Mouse (Mus musculus): ENCODE data around the gene Mb21d2. TPM values are rescaled to one million over a fixed set of nuclear protein-coding genes. Genes with fewer than 3 reads are reported as not detected.

Mb21d2 gene
- polyA plus RNA-seq, 1 experiment from 2014 or later, result 4.4 TPM

DNA sequence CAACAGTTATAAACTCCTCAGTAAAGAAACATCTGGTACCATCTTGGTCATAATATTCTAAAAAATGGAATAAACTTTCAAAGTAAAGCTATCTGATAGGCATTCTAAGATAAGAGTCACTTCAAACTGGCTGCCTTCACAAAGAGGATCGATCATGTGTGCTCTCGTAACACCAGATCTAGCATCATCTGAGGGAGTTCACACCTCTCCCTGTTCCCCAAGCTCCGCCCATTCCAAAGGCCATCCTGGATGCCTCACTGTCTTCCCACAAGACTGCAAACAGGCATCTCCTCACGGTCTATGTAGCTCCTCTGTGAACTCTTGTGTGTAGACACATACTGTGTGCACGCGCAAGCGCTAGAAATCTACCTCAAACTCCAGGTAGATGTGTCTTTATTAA, 32.9 kb downstream of the Mb21d2 start:
- H3K9me3 ChIP-seq (replicated peaks), result no peaks in the 10 kb centered on the region
- no peaks in the 10 kb centered on the region for H3K27me3 ChIP-seq
- H3K4me1 ChIP-seq, result peaks cover 10% of the 10 kb centered on the region
- no peak overlapping the region for H3K27ac ChIP-seq
- H3K36me3 ChIP-seq (ENCODE audit: poor library complexity, severe bottlenecking), result no peaks in the 10 kb centered on the region
- no peak overlapping the region for H3K9ac ChIP-seq
- H3K4me2 ChIP-seq, result no peak overlapping the region
- H3K4me3 ChIP-seq, result no peak overlapping the region
- no peak for ATAC-seq
- over 99% methylated on average over 7 of the region's 7 CpGs for WGBS

DNA sequence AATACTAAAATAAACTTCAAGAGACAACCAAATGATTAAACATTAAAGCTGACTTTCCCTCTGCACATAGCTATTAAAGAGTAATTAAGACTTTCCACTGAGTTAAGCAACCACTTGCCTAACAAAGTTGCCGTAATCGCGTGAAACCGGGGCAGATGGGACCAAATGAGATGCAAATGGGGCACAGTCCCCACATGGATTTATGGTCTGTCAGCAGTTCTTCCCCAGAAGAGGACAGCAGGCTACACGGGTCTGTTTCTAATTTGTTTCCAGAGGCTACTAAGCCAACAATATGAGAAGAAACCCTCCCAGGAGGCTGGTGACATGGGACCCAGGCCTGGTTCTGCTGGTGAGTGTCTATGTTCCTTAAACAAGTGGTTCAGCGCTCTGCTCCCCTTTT, 34.6 kb downstream of the Mb21d2 start:
- no peak for ATAC-seq
- Histone ChIP-seq H3K27ac (no peak overlapping the region), H3K4me3 (no peak overlapping the region)

DNA sequence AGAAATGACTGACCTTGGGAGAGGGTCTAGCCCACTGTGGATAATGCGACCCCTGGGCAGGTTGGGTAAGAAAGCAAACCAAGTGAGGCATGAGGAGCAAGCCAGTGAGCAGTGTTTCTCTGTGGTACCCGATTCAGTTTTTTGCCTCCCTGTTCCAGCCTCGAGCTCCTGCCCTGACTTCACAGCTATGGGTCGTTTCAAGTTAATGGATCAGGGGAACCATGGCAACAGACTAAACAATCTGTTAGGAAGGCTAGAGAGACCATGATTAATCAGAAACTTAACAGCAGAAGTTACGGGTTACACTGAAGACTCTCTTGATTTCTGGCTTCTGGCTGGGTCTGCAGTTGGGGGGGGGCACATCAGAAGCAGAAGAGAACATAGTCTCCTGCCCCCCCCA, 36.2 kb downstream of the Mb21d2 start:
- H3K27me3 ChIP-seq, result no peaks in the 10 kb centered on the region
- 42% methylated on average over 5 of the region's 5 CpGs for WGBS
- no peak overlapping the region for H3K4me3 ChIP-seq

More for the DNA sequence above, 34.6 kb downstream of the Mb21d2 start:
- 0 out of 2 replicates have a peak, but pooled peaks cover 2% of the 10 kb centered on the region for H3K9me3 ChIP-seq (replicated peaks)
- no peaks in the 10 kb centered on the region for H3K36me3 ChIP-seq (ENCODE audit: poor library complexity, severe bottlenecking)
- 60% methylated on average over 6 of the region's 6 CpGs for WGBS
- H3K4me2 ChIP-seq, result no peak overlapping the region
- H3K9ac ChIP-seq, result no peak overlapping the region
- H3K4me1 ChIP-seq, result peaks cover 10% of the 10 kb centered on the region
- no peaks in the 10 kb centered on the region for H3K27me3 ChIP-seq

DNA sequence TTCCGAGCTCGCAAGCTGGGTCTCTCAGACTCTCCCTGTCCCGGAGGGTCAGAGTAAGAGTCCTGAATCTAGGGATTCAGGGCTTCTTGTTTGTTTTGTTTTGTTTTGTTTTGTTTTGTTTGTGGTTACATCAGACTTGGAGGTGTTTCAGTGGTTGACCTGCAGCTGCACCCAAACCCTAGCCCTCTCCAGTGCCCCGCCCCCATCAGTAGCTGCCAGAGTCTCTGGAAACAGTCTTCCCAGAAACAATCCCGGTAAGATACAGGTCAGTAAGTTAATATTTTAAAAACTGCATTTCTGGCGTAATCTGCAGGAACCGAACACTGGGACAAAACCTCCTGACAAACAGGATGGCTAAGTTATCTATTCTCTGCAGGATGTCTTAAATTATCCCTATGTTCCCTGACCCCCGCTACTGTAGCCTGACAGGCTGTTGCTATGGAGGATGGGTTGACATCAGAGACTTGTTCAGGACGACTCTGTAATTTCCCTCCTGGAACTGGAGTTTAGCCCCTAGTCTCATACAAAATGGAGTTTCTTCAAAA, 43.2 kb downstream of the Mb21d2 start:
- 75% methylated on average over 9 of the region's 9 CpGs for WGBS
- ATAC-seq, result no peak
- no peak overlapping the region for H3K9ac ChIP-seq
- H3K27ac ChIP-seq, result no peak overlapping the region
- no peaks in the 10 kb centered on the region for H3K27me3 ChIP-seq
- no peaks in the 10 kb centered on the region for H3K36me3 ChIP-seq (ENCODE audit: poor library complexity, severe bottlenecking)
- 0 out of 2 replicates have a peak, but pooled peaks cover 3% of the 10 kb centered on the region for H3K9me3 ChIP-seq (replicated peaks)
- H3K4me3 ChIP-seq, result no peak overlapping the region
- H3K4me2 ChIP-seq, result no peak overlapping the region
- peaks cover 27% of the 10 kb centered on the region for H3K4me1 ChIP-seq

More for the DNA sequence above, 36.2 kb downstream of the Mb21d2 start:
- Histone ChIP-seq H3K27ac (no peak overlapping the region), H3K36me3 (ENCODE audit: poor library complexity, severe bottlenecking) (no peaks in the 10 kb centered on the region), H3K9me3 (replicated peaks) (0 out of 2 replicates have a peak, but pooled peaks cover 3% of the 10 kb centered on the region), H3K4me2 (no peak overlapping the region), H3K4me1 (peaks cover 2% of the 10 kb centered on the region; the same call in 1 of the 2 replicates), H3K9ac (no peak overlapping the region)
- ATAC-seq, result no peak

DNA sequence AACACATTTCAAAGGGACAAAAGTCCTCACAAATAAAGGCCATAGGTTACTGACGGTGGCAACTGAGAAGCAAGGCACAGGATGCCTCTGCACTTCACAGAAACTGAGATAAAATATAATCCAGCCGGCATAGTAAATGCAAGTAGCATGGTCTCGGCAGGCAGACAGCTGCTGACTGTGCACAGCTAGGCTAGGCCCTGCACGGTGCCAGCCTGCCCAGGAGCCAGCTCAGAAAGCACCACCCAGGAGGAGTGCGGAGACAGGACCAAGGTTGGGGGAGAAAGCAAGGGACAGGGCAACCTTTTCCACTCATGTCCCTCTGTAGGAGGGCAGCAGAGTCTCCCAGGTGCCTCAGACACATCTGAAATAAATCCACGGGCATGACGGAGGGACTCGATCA, 44.0 kb downstream of the Mb21d2 start:
- H3K4me1 ChIP-seq, result peaks cover 35% of the 10 kb centered on the region
- 0 out of 2 replicates have a peak, but pooled peaks cover 3% of the 10 kb centered on the region for H3K9me3 ChIP-seq (replicated peaks)
- no peak overlapping the region for H3K4me2 ChIP-seq
- H3K27ac ChIP-seq, result peak overlapping the region; percentile 22; the same call in 1 of the 2 replicates
- H3K36me3 ChIP-seq (ENCODE audit: poor library complexity, severe bottlenecking), result no peaks in the 10 kb centered on the region
- no peaks in the 10 kb centered on the region for H3K27me3 ChIP-seq
- H3K9ac ChIP-seq, result no peak overlapping the region
- H3K4me3 ChIP-seq, result no peak overlapping the region
- 67% methylated on average over 8 of the region's 8 CpGs for whole genome bisulfite sequencing
- peak; percentile 34; the same call in 1 of the 2 replicates for ATAC-seq

DNA sequence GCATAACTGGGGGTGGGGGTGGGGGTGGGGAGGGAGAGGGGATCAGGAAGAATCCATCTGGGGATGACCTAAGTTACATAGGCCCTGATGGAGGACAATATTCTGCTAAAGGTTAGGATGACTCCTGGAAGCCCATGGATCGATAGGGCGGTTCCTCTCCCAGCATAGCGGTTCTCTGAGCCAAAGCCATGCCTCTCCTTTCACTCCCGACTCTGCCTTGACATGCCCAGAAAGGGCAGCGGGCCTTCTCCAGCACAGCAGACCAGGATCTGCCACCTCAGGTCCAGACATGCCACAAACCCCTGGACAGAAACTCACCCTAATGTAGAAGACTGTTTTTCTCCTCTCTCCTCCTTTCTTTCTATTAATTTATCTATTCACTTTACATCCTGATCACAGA, 44.8 kb downstream of the Mb21d2 start:
- no peak for ATAC-seq
- H3K9me3 ChIP-seq (replicated peaks), result no peaks in the 10 kb centered on the region
- H3K4me1 ChIP-seq, result peaks cover 39% of the 10 kb centered on the region

DNA sequence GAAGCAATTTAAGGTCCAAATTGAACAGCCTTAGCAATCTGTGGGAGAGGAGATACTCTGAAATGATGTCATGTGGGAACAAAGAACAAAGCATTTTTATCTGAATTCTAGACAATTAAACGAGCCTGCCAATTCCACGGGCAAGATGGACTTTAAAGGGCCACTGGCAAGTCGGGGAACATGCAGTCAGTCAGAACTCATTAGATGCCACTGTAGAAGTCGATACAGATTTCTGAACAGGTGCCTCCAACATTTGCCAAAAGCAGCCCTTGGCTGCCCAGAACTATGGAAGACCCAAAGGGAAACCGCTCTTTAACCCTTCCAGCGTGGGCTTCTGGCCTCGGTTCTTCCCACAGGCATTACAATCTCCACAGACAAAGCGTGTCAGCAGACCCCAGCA, 45.8 kb downstream of the Mb21d2 start:
- Histone ChIP-seq H3K4me1 (peaks cover 39% of the 10 kb centered on the region), H3K9me3 (replicated peaks) (no peaks in the 10 kb centered on the region), H3K9ac (no peak overlapping the region), H3K4me3 (no peak overlapping the region), H3K36me3 (ENCODE audit: poor library complexity, severe bottlenecking) (no peaks in the 10 kb centered on the region), H3K27ac (no peak overlapping the region), H3K4me2 (no peak overlapping the region), H3K27me3 (no peaks in the 10 kb centered on the region)
- 58% methylated on average over 8 of the region's 8 CpGs for WGBS
- ATAC-seq, result no peak

More for the DNA sequence above, 44.8 kb downstream of the Mb21d2 start:
- Histone ChIP-seq H3K4me3 (no peak overlapping the region), H3K9ac (no peak overlapping the region), H3K27ac (no peak overlapping the region), H3K27me3 (no peaks in the 10 kb centered on the region), H3K4me2 (no peak overlapping the region), H3K36me3 (ENCODE audit: poor library complexity, severe bottlenecking) (no peaks in the 10 kb centered on the region)
- 87% methylated on average over 5 of the region's 5 CpGs for WGBS

DNA sequence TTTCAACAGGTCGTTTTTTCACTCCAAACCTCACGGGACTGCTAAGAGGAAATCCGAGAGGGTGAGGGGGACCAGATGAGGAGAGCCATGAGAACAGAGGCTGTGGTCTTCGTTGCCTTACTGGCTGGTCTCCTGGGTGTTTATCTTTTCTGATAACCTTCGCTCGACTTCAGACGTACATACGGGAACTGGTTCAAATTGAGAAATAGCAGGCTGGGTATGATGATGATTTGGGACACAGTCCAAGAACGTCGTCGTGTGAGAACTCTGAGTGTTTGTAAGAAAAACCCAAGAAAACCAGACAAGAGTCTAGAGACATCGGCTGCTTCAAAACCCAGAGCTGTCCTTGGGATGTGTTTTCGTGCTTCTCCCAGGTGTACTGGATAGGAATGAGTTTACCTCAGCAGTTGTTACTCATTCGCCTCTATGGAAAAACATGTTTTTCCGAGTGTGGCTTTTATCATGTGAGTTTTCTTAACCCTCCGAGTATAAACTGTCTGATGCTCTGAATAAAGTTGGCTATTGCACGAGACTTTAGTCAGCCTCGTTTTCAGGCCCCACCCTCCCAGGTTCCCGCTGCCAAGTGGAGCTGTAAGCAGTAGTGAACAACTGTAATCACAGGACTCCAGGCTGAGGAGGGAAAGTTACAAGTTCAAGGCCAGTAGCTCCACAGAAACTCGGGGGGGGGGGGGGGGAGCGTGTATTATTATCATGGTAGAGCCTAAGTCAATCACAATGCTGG, 46.6 kb downstream of the Mb21d2 start:
- no peak overlapping the region for H3K4me3 ChIP-seq
- peaks cover 43% of the 10 kb centered on the region for H3K4me1 ChIP-seq
- no peak for ATAC-seq
- H3K36me3 ChIP-seq (ENCODE audit: poor library complexity, severe bottlenecking), result no peaks in the 10 kb centered on the region
- no peaks in the 10 kb centered on the region for H3K27me3 ChIP-seq
- WGBS, result 87% methylated on average over 21 of the region's 21 CpGs
- no peak overlapping the region for H3K4me2 ChIP-seq
- no peaks in the 10 kb centered on the region for H3K9me3 ChIP-seq (replicated peaks)
- H3K27ac ChIP-seq, result no peak overlapping the region
- no peak overlapping the region for H3K9ac ChIP-seq

DNA sequence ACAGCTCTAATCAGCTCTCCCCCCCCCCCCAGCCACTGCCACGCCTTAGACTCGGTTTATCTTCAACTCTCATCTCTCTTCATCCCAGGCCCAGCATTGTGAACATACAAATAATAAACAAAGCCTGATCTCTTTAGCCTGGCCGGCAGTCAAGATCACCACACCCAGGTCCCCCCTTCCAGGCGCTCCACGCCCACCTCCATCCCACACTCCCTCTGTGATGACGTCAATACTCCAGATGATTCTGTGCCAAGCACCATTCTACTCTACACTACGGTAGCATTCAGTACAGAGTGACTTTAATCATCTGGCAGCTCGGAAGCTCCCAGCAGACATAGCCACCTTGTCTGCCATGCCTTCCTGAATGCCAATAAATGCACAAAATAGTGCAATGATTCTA, 47.7 kb downstream of the Mb21d2 start:
- H3K36me3 ChIP-seq (ENCODE audit: poor library complexity, severe bottlenecking), result no peaks in the 10 kb centered on the region
- WGBS, result 69% methylated on average over 8 of the region's 8 CpGs
- H3K4me3 ChIP-seq, result no peak overlapping the region
- no peak overlapping the region for H3K9ac ChIP-seq
- peaks cover 50% of the 10 kb centered on the region for H3K4me1 ChIP-seq
- H3K4me2 ChIP-seq, result no peak overlapping the region
- H3K27me3 ChIP-seq, result no peaks in the 10 kb centered on the region
- H3K9me3 ChIP-seq (replicated peaks), result no peaks in the 10 kb centered on the region
- ATAC-seq, result no peak
- H3K27ac ChIP-seq, result no peak overlapping the region

DNA sequence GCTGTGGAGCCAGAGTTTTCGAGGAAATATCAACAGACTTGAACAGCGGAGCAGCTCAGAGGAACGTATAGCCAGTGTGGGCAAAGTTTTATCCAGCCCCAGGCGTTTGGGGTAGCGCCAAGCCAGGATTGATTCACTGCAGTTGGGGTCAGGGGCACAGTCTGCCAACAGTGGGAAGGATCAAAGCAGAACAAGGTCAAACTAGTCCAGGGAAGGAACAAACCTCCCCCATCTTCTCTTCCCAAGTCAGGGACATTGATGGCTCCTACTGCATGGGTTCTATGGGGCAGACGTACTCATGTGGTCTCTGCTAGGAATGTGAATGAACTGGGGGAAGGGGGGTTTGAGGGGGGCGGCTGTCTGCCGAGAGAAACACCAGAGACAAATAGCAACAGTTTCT, 48.7 kb downstream of the Mb21d2 start:
- H3K4me2 ChIP-seq, result no peak overlapping the region
- no peak overlapping the region for H3K4me3 ChIP-seq
- H3K9me3 ChIP-seq (replicated peaks), result no peaks in the 10 kb centered on the region
- 43% methylated on average over 8 of the region's 8 CpGs for WGBS
- H3K27me3 ChIP-seq, result no peaks in the 10 kb centered on the region
- H3K9ac ChIP-seq, result no peak overlapping the region
- no peaks in the 10 kb centered on the region for H3K36me3 ChIP-seq (ENCODE audit: poor library complexity, severe bottlenecking)
- 0 out of 2 replicates have a peak, but pooled peaks have one; percentile 9 for ATAC-seq
- peaks cover 43% of the 10 kb centered on the region for H3K4me1 ChIP-seq
- H3K27ac ChIP-seq, result no peak overlapping the region

DNA sequence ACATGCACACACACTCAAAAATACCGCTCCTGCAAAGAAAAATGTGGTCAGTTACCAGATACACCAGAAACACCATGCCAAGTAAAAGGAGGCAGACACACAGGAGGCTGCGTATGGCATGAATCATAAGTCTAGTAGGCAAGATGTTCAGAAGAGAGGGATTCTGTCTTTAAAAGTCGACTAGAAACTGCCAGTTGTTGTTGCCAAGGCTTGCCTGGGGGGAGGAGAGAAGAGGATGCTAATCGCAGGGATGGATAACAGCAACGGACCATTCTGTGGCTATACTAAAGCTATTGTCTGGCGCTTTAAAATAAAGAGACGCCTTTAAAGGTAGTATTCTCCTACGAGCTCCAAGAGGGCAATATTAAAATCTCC, 49.2 kb downstream of the Mb21d2 start:
- 65% methylated on average over 8 of the region's 8 CpGs for WGBS
- Histone ChIP-seq H3K4me1 (peaks cover 39% of the 10 kb centered on the region), H3K4me2 (no peak overlapping the region), H3K4me3 (no peak overlapping the region), H3K9me3 (replicated peaks) (no peaks in the 10 kb centered on the region), H3K27ac (no peak overlapping the region), H3K9ac (no peak overlapping the region), H3K36me3 (ENCODE audit: poor library complexity, severe bottlenecking) (no peaks in the 10 kb centered on the region), H3K27me3 (no peaks in the 10 kb centered on the region)
- no peak for ATAC-seq

DNA sequence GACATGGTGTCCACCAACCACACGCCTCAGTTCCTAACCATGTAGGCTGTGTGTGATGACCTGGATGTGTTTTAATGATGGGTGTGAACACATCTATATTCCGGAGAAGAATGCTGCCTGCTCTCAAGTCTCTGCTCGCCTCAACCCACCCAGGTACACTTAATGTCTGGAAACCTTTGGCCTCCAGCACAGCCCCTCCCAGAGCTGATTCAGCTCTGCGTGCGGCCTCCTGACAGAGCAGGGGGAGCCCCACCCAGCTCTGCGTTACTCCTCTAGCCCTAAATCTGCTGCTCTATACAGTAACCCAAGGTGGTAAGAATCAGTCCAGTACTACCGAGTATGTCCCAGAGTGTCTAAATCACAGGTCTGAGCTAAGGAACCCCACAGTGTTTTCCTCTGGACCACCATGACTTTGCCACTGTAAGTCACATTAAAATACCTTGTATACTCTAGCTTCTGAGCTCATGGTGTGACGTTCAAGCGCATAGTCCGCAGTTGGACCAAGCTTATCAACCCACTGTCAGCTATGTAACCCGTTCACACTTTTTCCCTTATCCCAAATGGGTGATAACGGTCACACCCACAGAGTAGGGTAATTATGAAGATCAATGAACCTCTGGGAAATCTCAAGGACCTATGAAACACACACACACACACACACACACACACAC, 49.7 kb downstream of the Mb21d2 start:
- H3K27me3 ChIP-seq, result no peaks in the 10 kb centered on the region
- H3K36me3 ChIP-seq (ENCODE audit: poor library complexity, severe bottlenecking), result no peaks in the 10 kb centered on the region
- WGBS, result 90% methylated on average over 12 of the region's 12 CpGs
- peaks cover 37% of the 10 kb centered on the region for H3K4me1 ChIP-seq
- no peaks in the 10 kb centered on the region for H3K9me3 ChIP-seq (replicated peaks)
- no peak for ATAC-seq
- H3K4me2 ChIP-seq, result no peak overlapping the region
- no peak overlapping the region for H3K4me3 ChIP-seq
- H3K27ac ChIP-seq, result no peak overlapping the region
- H3K9ac ChIP-seq, result no peak overlapping the region
